Mouse (Mus musculus): ENCODE results near the gene Imp3. TPM values are rescaled to one million over a fixed set of nuclear protein-coding genes. Genes with fewer than 3 reads are reported as not detected.
A peak's percentile ranks its signal among the peaks of the same experiment; 100 is the strongest.
"Not testable (repeated sequence)": the region's sequence is repeated elsewhere in the genome, so short reads cannot be mapped to it uniquely, and the experiment has no call there.

Imp3 gene
- total RNA-seq, 1 experiment: 108 TPM

DNA sequence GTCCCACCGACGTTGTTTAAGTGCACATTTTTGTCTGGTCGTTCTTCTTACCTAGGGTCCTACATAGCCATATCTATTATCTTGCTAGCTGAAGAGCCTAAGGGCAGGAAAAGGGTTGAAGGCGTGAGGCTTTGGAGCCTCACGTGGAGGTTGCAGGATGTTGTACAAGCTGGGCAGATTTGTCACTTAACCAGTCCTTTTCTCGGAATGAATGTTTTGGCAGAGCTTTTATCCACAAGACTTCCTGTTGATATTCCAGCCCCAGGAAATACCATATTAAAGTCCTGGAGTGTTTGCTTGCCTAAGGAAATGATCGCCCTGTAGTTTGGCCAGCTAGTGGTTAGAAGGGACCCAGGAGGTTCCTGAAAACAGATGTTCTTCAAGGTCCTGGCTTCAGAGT lies 1.1 kb downstream of the Imp3 start:
- DNase-seq (ENCODE audit: low read depth, low spot score): no peak
- Histone ChIP-seq H3K27ac (ENCODE audit: insufficient read depth, low read depth, low read length, poor library complexity, severe bottlenecking) (no peak overlapping the region), H3K4me1 (ENCODE audit: control insufficient read depth in 2 of 2, insufficient read depth in 2 of 2, low read length in 2 of 2, poor library complexity in 1 of 2) (peaks cover 0 to 4% of the 10 kb centered on the region in 2 experiments; a peak in 1 of 4 replicates), H3K36me3 (ENCODE audit: control insufficient read depth, insufficient read depth, low read length, poor library complexity, severe bottlenecking) (no peaks in the 10 kb centered on the region), H3K4me3 (ENCODE audit: insufficient read depth in 1 of 2, low read depth in 1 of 2, low read length in 2 of 2, poor library complexity in 1 of 2, severe bottlenecking in 1 of 2) (peak overlapping the region; percentile 87 to 96), H3K9ac (ENCODE audit: insufficient read depth, low read depth, low read length, poor library complexity, severe bottlenecking) (peak overlapping the region; percentile 94; the same call in 1 of the 2 replicates), H3K9me3 (ENCODE audit: control insufficient read depth, insufficient read depth, low read depth, low read length) (no peaks in the 10 kb centered on the region)
- TF ChIP-seq ZNF384 (IDR thresholded peaks at IDR 0.05; ENCODE audit: low read depth, low read length) (no peak), MAFK (IDR thresholded peaks at IDR 0.05; ENCODE audit: insufficient read depth, low read depth, low read length) (no peak), ZC3H11A (IDR thresholded peaks at IDR 0.05; ENCODE audit: borderline replicate concordance, low read depth, low read length) (no peak), HCFC1 (IDR thresholded peaks at IDR 0.05; ENCODE audit: borderline replicate concordance, insufficient read depth, low read length) (no peak), CHD2 (IDR thresholded peaks at IDR 0.05; ENCODE audit: low read depth, low read length) (no peak)
- in situ Hi-C loops (cut with MboI; ENCODE audit: low sequenced_read_pairs in 2 of 2, unreplicated experiment in 2 of 2): no loop called here

GRCm38 (mm10) chr9:56947481-56947880 lies 10.2 kb downstream of the Imp3 start:
- H3K27ac ChIP-seq (ENCODE audit: insufficient read depth, low read depth, low read length, poor library complexity, severe bottlenecking); H3K36me3 ChIP-seq (ENCODE audit: control insufficient read depth, insufficient read depth, low read length, poor library complexity, severe bottlenecking); H3K9me3 ChIP-seq (ENCODE audit: control insufficient read depth, insufficient read depth, low read depth, low read length); H3K4me3 ChIP-seq (ENCODE audit: insufficient read depth in 1 of 2, low read depth in 1 of 2, low read length in 2 of 2, poor library complexity in 1 of 2, severe bottlenecking in 1 of 2); H3K4me1 ChIP-seq (ENCODE audit: control insufficient read depth in 2 of 2, insufficient read depth in 2 of 2, low read length in 2 of 2, poor library complexity in 1 of 2); H3K9ac ChIP-seq (ENCODE audit: insufficient read depth, low read depth, low read length, poor library complexity, severe bottlenecking); DNase-seq (ENCODE audit: low read depth, low spot score); in situ Hi-C loops (cut with MboI; ENCODE audit: low sequenced_read_pairs in 2 of 2, unreplicated experiment in 2 of 2): not testable (repeated sequence)
- TF ChIP-seq ZNF384 (IDR thresholded peaks at IDR 0.05; ENCODE audit: low read depth, low read length): peak; percentile 82
- peak; percentile 32; the same call in 1 of the 2 replicates for TF ChIP-seq ZC3H11A (IDR thresholded peaks at IDR 0.05; ENCODE audit: borderline replicate concordance, low read depth, low read length)

GRCm38 (mm10) chr9:56948699-56949098 lies 11.4 kb downstream of the Imp3 start:
- DNase-seq (ENCODE audit: low read depth, low spot score); in situ Hi-C loops (cut with MboI; ENCODE audit: low sequenced_read_pairs in 2 of 2, unreplicated experiment in 2 of 2); H3K36me3 ChIP-seq (ENCODE audit: control insufficient read depth, insufficient read depth, low read length, poor library complexity, severe bottlenecking); H3K27ac ChIP-seq (ENCODE audit: insufficient read depth, low read depth, low read length, poor library complexity, severe bottlenecking); H3K4me1 ChIP-seq (ENCODE audit: control insufficient read depth in 2 of 2, insufficient read depth in 2 of 2, low read length in 2 of 2, poor library complexity in 1 of 2); H3K9ac ChIP-seq (ENCODE audit: insufficient read depth, low read depth, low read length, poor library complexity, severe bottlenecking); H3K4me3 ChIP-seq (ENCODE audit: insufficient read depth in 1 of 2, low read depth in 1 of 2, low read length in 2 of 2, poor library complexity in 1 of 2, severe bottlenecking in 1 of 2); H3K9me3 ChIP-seq (ENCODE audit: control insufficient read depth, insufficient read depth, low read depth, low read length): not testable (repeated sequence)

GRCm38 (mm10) chr9:56949767-56950166 lies 12.5 kb downstream of the Imp3 start:
- DNase-seq (ENCODE audit: low read depth, low spot score): no peak

More at GRCm38 (mm10) chr9:56949767-56950166, 12.5 kb downstream of the Imp3 start:
- H3K9me3 ChIP-seq (ENCODE audit: control insufficient read depth, insufficient read depth, low read depth, low read length): no peaks in the 10 kb centered on the region
- H3K36me3 ChIP-seq (ENCODE audit: control insufficient read depth, insufficient read depth, low read length, poor library complexity, severe bottlenecking): no peaks in the 10 kb centered on the region
- H3K4me3 ChIP-seq (ENCODE audit: insufficient read depth in 1 of 2, low read depth in 1 of 2, low read length in 2 of 2, poor library complexity in 1 of 2, severe bottlenecking in 1 of 2): peak overlapping the region; percentile 22 to 68
- peaks cover 2 to 3% of the 10 kb centered on the region in 2 experiments; a peak in 2 of 4 replicates for H3K4me1 ChIP-seq (ENCODE audit: control insufficient read depth in 2 of 2, insufficient read depth in 2 of 2, low read length in 2 of 2, poor library complexity in 1 of 2)
- H3K9ac ChIP-seq (ENCODE audit: insufficient read depth, low read depth, low read length, poor library complexity, severe bottlenecking): peak overlapping the region; percentile 44; the same call in 1 of the 2 replicates
- TF ChIP-seq HCFC1 (IDR thresholded peaks at IDR 0.05; ENCODE audit: borderline replicate concordance, insufficient read depth, low read length) (no peak), MAFK (IDR thresholded peaks at IDR 0.05; ENCODE audit: insufficient read depth, low read depth, low read length) (no peak), ZNF384 (IDR thresholded peaks at IDR 0.05; ENCODE audit: low read depth, low read length) (no peak), ZC3H11A (IDR thresholded peaks at IDR 0.05; ENCODE audit: borderline replicate concordance, low read depth, low read length) (no peak), CHD2 (IDR thresholded peaks at IDR 0.05; ENCODE audit: low read depth, low read length) (no peak)
- in situ Hi-C loops (cut with MboI; ENCODE audit: low sequenced_read_pairs in 2 of 2, unreplicated experiment in 2 of 2): no loop called here
- H3K27ac ChIP-seq (ENCODE audit: insufficient read depth, low read depth, low read length, poor library complexity, severe bottlenecking): no peak overlapping the region

Measured in ES-E14 (cell line).